Mouse (Mus musculus) ES-CJ7 (cell line): Measurements from ENCODE around the gene Mpzl3.

Experiments
- DNase-seq: peaks from one replicate; pipeline ENCODE4 v3.0.0; 2011; ENCODE audit warnings: low read depth, low spot score

Gene Mpzl3

GRCm38 (mm10) chr9:45102528-45102927 is 47.5 kb downstream of the Mpzl3 start:
- no peak for DNase-seq

DNA sequence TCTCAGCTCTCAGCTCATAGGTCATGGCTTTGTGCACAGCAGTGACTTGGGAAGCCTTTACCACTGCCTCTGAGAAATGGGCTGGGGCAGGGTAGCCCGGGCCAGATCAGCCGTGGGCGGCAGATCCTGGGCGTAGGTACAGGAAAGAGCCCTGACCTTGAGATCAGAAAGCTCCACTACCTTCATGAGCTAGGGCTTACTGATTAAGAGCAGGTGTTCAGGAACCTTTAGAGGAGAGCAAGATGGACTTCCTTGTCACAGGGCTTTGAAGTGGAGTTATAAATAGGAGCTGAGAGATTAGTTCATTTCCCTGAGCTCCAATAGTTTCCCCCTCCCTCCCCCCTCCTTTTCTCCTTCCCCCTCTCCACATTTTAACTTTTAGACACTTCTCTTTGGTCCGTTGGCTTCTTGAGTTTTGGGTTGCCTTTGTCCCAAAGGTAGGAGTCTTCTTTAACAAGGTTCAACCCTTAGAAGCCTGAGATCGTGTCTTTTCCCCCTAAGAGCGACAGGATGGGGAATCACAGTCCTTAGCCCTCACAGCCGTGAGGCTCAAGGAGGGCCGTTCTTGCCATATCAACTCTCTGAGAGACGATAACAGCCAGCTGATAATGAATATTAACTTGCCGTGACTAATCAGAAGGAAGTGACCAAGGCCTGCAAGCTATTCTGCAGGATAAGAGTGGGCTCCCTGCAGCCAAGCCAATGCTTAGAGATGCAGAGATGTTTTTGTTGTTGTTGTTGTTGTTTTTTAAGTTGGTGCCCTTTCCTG is 48.4 kb downstream of the Mpzl3 start:
- DNase-seq: no peak

DNA sequence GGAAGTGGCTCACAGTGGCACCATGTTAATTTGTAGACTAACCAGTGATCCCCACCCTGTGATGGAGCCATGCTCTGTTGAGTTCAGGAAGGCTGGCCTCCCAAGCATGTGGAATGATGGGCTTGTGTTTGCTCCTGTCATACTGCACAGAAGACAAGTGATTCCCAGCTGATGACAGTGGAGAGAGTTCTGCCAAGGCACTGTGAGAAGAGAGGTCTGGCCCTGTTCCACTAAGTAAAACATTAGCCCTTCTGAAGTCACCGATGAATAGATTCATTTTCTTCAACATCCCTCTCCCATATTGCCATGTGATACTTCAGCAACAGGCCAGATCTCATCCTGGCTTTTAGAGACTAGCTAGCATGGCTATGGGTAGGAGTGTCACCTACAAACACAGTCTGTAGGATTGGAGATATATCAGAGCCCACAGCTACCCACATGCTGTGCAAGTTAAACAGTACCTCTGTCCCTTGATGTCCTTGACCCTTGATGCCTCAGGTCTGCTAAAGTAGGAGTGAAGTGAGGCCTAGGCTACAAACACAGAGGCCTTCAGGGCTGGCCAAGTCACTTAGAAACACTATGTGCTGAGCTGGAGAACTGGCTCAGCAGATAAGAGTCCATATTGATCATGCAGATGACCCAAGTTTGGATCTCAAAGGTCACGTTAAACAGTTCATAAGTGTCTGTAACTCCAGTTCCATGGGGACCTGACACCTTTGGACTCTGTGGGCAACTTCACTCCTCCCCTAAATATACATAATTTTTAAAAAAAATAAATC is 50.8 kb downstream of the Mpzl3 start:
- no peak for DNase-seq

- peak; percentile 75 for DNase-seq
Observed at GRCm38 (mm10) chr9:45115706-45116105, 60.7 kb downstream of the Mpzl3 start.

DNA sequence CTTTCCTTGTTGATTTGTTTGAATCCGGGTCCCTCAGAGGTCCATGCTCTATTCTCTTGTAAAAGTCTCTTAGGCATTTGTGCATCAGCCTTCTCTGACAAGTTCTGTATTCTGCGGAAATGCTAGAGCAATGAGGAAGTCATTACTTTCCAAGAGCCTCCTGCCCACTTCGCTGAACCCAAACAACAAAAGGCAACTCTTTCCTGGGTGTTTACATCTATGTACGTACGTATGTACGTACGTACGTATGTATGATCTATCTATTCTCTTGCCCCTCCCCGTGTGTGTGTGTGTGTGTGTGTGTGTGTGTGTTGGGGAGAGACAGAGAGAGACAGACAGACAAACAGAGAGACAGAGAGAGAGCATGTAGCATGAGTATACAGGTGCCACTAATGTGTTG is 61.8 kb downstream of the Mpzl3 start:
- DNase-seq: no peak

GRCm38 (mm10) chr9:45117741-45118431 is 62.9 kb downstream of the Mpzl3 start, which contains the start of gene Scn2b:
Gene Scn2b, plus strand, starts transcription at chr9:45117782.
- peak; percentile 57 for DNase-seq

DNA sequence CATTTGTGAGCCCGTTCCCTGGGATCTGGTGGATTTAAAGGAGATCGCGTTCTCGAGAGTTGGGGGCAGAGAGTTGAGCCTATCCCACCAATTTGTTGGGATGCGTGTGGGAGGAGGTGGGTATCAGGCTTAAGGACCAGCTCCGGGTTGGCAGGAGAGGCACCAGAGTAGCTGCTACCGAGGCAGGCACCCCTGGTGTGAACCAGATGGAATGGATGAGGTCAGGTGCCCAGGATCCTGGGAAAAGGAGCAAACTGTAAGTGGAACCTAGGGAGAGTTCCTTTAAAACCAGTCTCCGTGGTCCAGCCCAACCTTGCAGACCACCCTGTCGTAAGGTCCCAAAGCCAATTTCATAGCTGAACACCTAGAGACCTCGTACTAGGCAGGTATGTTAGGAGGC is 63.6 kb downstream of the Mpzl3 start:
- DNase-seq: no peak

DNA sequence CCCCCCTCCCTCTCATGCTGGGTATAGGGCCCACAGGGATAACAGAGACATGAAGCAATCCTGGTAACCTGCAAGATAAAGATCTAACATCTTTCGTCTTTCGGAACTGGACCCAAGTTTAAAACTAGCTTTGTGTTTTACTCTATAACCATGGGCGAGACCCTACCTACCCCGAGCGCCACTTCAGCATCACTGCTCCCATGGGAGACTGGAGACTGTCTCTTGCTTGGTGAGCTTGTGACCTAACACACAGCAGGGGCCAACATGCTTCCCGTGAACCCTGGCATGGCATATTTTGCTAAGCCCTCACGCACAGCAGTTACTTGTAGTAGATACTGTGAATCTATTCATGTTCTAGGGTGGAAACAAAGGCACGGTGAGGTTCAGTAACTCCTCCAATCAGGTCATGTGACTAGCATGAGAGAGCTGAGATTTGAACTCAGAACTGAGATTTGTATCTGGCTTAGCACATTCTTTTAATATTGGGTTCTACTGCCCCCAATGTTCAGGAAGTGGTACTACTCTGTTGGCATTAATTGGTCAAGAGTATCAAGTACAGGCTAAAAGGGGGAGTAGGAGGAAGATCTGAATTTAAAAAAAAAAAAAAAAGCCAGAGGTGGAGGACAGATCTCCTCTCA is 64.4 kb downstream of the Mpzl3 start:
- no peak for DNase-seq

DNA sequence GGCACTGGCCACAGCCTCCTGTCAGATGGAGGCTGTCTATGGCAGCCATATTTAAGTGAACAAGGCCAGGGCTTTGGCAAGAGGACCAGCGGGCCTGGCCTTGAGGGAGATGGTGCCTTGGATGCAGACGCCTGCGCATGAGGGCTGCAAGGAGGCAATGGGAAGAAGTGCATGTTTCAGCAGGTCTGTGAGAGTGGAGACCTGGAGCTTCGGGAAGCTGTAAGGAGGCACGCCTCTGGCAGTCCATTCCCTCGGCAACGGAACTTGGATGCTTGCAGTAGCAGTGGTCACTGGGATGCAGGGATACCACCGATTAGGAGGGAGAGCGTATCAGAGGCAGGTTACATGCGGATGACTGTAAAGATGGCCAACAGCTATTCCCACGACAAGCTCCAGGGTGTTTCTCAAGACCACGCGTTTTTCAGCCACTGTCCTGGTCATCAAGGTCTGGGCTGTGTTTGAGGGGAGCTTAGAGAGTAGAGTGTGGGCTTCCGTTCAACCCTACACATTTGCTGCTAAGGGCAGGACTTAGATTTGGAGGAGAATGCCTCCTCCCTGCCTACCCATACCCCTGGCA is 65.1 kb downstream of the Mpzl3 start:
- no peak for DNase-seq

GRCm38 (mm10) chr9:45120567-45120966 is 65.6 kb downstream of the Mpzl3 start:
- no peak for DNase-seq

GRCm38 (mm10) chr9:45121001-45121400 is 66.0 kb downstream of the Mpzl3 start:
- no peak for DNase-seq

DNA sequence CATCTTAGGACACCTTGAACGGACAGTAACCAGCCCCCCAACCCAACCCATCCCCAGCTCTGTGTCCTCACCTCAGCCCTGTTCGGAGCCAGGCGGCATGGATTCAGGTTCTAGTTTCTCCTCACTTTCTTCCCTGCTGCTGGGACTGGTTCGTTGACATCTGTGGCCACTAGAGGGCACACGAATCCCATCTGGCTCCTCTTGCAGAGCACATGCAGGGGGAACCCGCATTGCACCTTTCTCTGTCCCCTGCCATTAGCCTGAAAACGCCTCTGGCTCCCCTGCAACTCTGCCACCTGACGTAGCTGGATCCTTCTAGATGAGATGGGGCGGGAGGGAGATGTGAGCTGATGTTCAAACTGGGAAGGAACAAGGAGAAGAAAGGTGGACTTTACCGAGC is 66.8 kb downstream of the Mpzl3 start:
- DNase-seq: peak; percentile 89

DNA sequence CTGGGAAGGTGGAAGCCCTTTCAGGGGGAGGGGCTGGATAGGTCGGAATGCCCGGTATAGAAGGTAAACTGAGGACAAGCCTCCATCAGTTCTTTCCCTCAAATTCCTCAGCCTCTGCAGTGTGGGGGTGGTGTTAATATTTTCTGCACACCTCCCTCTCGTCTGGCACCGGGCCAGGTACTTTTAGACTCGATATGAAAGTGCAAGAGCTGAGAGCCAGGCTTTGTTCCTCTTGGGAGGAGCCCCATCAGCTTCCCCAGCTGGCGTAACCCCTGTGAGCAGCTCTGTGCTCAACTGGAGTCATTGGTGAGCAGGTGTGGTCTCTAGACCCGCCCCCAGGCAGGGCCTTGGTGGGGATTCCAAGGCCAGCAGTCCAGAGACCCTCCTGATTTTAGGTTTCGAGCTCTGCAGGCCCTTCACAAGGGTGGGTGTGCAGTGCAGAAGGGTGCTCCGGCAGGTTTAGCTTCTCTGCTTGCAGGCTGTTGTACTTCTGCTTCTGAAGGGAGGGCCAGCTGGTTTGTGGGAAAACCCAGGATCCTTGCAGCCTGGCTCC is 67.3 kb downstream of the Mpzl3 start:
- peak; percentile 60 for DNase-seq

DNA sequence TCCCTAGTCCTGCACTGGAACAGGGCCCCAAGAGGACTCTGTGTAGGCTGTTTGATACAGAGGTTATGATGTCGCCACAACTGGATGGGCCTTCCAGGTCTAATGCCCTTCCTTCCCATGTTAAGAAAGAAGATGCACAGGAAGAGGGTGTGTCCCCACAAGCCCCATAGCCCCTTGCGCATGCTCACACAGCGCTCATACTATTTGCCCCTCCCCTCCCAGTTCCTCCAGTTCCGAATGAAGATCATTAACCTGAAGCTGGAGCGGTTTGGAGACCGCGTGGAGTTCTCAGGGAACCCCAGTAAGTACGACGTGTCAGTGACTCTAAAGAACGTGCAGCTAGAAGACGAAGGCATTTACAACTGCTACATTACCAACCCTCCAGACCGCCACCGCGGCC is 70.2 kb downstream of the Mpzl3 start:
- peak; percentile 64 for DNase-seq

DNA sequence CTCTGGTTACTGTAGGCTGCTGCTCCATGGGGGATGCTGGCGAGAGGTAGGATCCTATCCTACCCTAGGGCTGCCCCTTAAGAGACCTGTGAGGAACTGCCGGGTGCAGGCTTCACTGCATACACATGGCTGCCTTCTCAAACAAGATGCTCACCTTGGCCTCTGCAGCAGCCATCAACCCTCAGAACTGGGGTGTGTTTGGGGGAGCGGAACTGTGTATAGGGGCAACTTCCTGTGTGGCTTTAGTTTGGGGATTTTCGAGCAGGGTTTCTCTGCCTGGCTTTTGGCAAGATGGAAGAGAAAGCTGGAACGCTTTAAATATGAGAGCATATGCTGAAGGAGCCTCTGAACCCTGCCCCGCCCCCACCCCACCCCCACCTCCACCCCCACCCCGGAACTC is 72.0 kb downstream of the Mpzl3 start:
- no peak for DNase-seq
